Mouse (Mus musculus): Measurements from ENCODE around the gene Klhdc4.

Klhdc4 gene

GRCm38 (mm10) chr8:121850018-121850417 is 20.6 kb upstream of the Klhdc4 start:
- peak; percentile 65 to 74 for DNase-seq (ENCODE audit: low read depth in 2 of 2, low spot score in 2 of 2)

- no peak for DNase-seq (ENCODE audit: low read depth in 2 of 2, low spot score in 2 of 2)
These were observed 19.9 kb upstream of the Klhdc4 start for GRCm38 (mm10) chr8:121849303-121849702.

GRCm38 (mm10) chr8:121848495-121848894 is 19.1 kb upstream of the Klhdc4 start:
- no peak for DNase-seq (ENCODE audit: low read depth in 2 of 2, low spot score in 2 of 2)

GRCm38 (mm10) chr8:121847987-121848386 is 18.6 kb upstream of the Klhdc4 start:
- no peak for DNase-seq (ENCODE audit: low read depth in 2 of 2, low spot score in 2 of 2)

- no peak for DNase-seq (ENCODE audit: low read depth in 2 of 2, low spot score in 2 of 2)
These were observed 18.0 kb upstream of the Klhdc4 start for GRCm38 (mm10) chr8:121847261-121847822.

- no peak for DNase-seq (ENCODE audit: low read depth in 2 of 2, low spot score in 2 of 2)
These were observed 17.4 kb upstream of the Klhdc4 start for GRCm38 (mm10) chr8:121846815-121847214.

GRCm38 (mm10) chr8:121844765-121845164 is 15.4 kb upstream of the Klhdc4 start:
- DNase-seq (ENCODE audit: low read depth in 2 of 2, low spot score in 2 of 2), result no peak

GRCm38 (mm10) chr8:121843184-121843733 is 13.9 kb upstream of the Klhdc4 start:
- DNase-seq (ENCODE audit: low read depth in 2 of 2, low spot score in 2 of 2), result no peak

GRCm38 (mm10) chr8:121842064-121842955 is 12.9 kb upstream of the Klhdc4 start:
- no peak for DNase-seq (ENCODE audit: low read depth in 2 of 2, low spot score in 2 of 2)

GRCm38 (mm10) chr8:121841242-121841641 is 11.9 kb upstream of the Klhdc4 start:
- peak; percentile 70 to 76 for DNase-seq (ENCODE audit: low read depth in 2 of 2, low spot score in 2 of 2)

GRCm38 (mm10) chr8:121832503-121832902 is 3.1 kb upstream of the Klhdc4 start:
- peak; percentile 72 to 81 for DNase-seq (ENCODE audit: low read depth in 2 of 2, low spot score in 2 of 2)

- no peak for DNase-seq (ENCODE audit: low read depth in 2 of 2, low spot score in 2 of 2)
These were observed 2.7 kb upstream of the Klhdc4 start for GRCm38 (mm10) chr8:121832061-121832460.

GRCm38 (mm10) chr8:121829777-121830362 is 501 bp upstream of the Klhdc4 start:
- DNase-seq (ENCODE audit: low read depth in 2 of 2, low spot score in 2 of 2), result no peak

GRCm38 (mm10) chr8:121828376-121829023 is 869 bp downstream of the Klhdc4 start:
- no peak for DNase-seq (ENCODE audit: low read depth in 2 of 2, low spot score in 2 of 2)

- DNase-seq (ENCODE audit: low read depth in 2 of 2, low spot score in 2 of 2), result no peak
These were observed 1.6 kb downstream of the Klhdc4 start for GRCm38 (mm10) chr8:121827726-121828125.

GRCm38 (mm10) chr8:121821770-121822169 is 7.6 kb downstream of the Klhdc4 start:
- DNase-seq (ENCODE audit: low read depth in 2 of 2, low spot score in 2 of 2), result no peak

GRCm38 (mm10) chr8:121821320-121821719 is 8.0 kb downstream of the Klhdc4 start:
- DNase-seq (ENCODE audit: low read depth in 2 of 2, low spot score in 2 of 2), result no peak

GRCm38 (mm10) chr8:121820840-121821239 is 8.5 kb downstream of the Klhdc4 start:
- no peak for DNase-seq (ENCODE audit: low read depth in 2 of 2, low spot score in 2 of 2)

GRCm38 (mm10) chr8:121818226-121818625 is 11.1 kb downstream of the Klhdc4 start:
- no peak for DNase-seq (ENCODE audit: low read depth in 2 of 2, low spot score in 2 of 2)

- DNase-seq (ENCODE audit: low read depth in 2 of 2, low spot score in 2 of 2), result no peak
These were observed 17.3 kb downstream of the Klhdc4 start for GRCm38 (mm10) chr8:121811931-121812570.

- no peak for DNase-seq (ENCODE audit: low read depth in 2 of 2, low spot score in 2 of 2)
These were observed 17.9 kb downstream of the Klhdc4 start for GRCm38 (mm10) chr8:121811502-121811901.

Data from CD8-positive naive resting alpha-beta T cell, adult 2 months (primary cell).